ENCODE assay signal across 8 mouse cellular contexts in the genomic region with DNA sequence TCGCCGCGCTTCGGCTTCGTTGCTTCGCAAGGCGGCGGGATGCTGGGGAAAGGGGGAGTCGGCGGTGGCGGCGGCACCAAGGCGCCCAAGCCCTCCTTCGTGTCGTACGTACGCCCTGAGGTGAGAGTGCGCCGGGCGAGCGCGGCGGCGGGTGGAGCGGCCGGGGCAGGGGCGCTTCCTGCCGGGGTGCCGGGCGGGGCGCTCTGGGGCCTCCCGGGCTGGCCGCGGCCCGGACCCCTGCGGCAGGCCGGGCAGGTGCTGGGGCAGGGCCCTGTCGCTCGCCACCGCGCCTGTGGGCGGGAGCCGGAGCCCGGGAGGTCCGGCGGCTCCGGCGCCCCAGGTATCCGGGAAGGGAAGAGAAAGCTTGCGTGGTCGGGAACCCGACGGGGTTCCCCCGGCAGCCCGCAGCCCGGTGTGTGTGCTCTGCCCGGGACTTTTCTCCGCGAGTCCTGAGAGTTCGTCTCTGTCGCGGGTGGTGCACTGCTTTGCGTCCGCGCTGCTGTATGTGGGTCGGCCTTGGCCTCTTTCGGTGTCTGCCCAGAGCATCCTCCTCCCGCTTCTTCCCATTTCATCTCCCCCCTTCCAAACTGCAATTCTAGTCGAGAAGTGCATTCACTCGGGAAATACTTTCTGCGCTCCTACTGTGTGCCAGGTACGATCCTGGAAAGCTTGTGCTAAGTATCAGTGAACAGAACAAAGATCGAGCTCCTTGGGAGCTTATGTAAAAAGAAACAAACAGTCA. TPM values are rescaled to one million over a fixed set of nuclear protein-coding genes. Genes with fewer than 3 reads are reported as not detected.
A peak's percentile ranks its signal among the peaks of the same experiment; 100 is the strongest.
DNase-seq lines count a peak whose midpoint lies in the region; ATAC-seq and TF ChIP-seq lines count a peak whose summit lies in the region.

No protein-coding gene starts in this region.

- TF ChIP-seq CTCF in kidney, adult 2 months (conservative IDR thresholded peaks at IDR 0.05; ENCODE audit: insufficient read depth, insufficient read length, low read depth, low read length): no peak

- H3K9me3 ChIP-seq in erythroblast, embryonic 14.5 days (ENCODE audit: control insufficient read depth, low read length): no peaks in the 10 kb centered on the region
- no peaks in the 10 kb centered on the region for H3K9me3 ChIP-seq in midbrain, embryonic 16.5 days (replicated peaks; ENCODE audit: control insufficient read depth, low read length, poor library complexity, severe bottlenecking)

- peak overlapping the region; percentile 82 for H3K4me3 ChIP-seq in kidney, adult 2 months (ENCODE audit: insufficient read depth, low read depth, low read length)
- H3K4me3 ChIP-seq in erythroblast, embryonic 14.5 days (replicated peaks): peak overlapping the region; percentile 85
- peak overlapping the region; percentile 89 for H3K4me3 ChIP-seq in midbrain, embryonic 16.5 days (ENCODE audit: low read depth, low read length)

- no peaks in the 10 kb centered on the region for H3K36me3 ChIP-seq in kidney, adult 2 months (ENCODE audit: control insufficient read depth, insufficient read depth, low read length)
- peaks cover 27% of the 10 kb centered on the region for H3K36me3 ChIP-seq in erythroblast, embryonic 14.5 days (ENCODE audit: control insufficient read depth)
- no peaks in the 10 kb centered on the region for H3K36me3 ChIP-seq in midbrain, embryonic 16.5 days (ENCODE audit: control insufficient read depth, insufficient read depth, low read length)

- peak; percentile 86 for ATAC-seq in midbrain, embryonic 16.5 days

- H3K4me1 ChIP-seq in kidney, adult 2 months (ENCODE audit: control insufficient read depth, insufficient read depth, low read length): peaks cover 46% of the 10 kb centered on the region
- H3K4me1 ChIP-seq in erythroblast, embryonic 14.5 days (ENCODE audit: control insufficient read depth): peaks cover 58% of the 10 kb centered on the region
- peaks cover 22% of the 10 kb centered on the region for H3K4me1 ChIP-seq in midbrain, embryonic 16.5 days (ENCODE audit: control insufficient read depth, insufficient read depth, low read length)

- H3K9ac ChIP-seq in midbrain, embryonic 16.5 days (ENCODE audit: low read depth, low read length): peak overlapping the region; percentile 92

- peak overlapping the region; percentile 88 for H3K27ac ChIP-seq in kidney, adult 2 months (ENCODE audit: insufficient read depth, low read depth, low read length)
- peak overlapping the region; percentile 88 for H3K27ac ChIP-seq in midbrain, embryonic 16.5 days (ENCODE audit: low read length)

- 2% methylated on average over 69 of the region's 73 CpGs for WGBS in kidney, adult 2 months
- WGBS in midbrain, embryonic 16.5 days: 1% methylated on average over 59 of the region's 73 CpGs

- no peak for DNase-seq in kidney, adult 2 months
- DNase-seq in kidney, adult 11 months: no peak
- peak; percentile 25 for DNase-seq in MEL-GATA-1-ER (ENCODE audit: extremely low read depth, low read depth)
- peak; percentile 59 for DNase-seq in kidney, postnatal 10 days
- no peak for DNase-seq in layer of hippocampus, postnatal 36 days
- no peak for DNase-seq in adrenal gland, postnatal 10 days

- no peaks in the 10 kb centered on the region for H3K27me3 ChIP-seq in kidney, adult 2 months (replicated peaks; ENCODE audit: control insufficient read depth, insufficient read depth, low read length)
- H3K27me3 ChIP-seq in erythroblast, embryonic 14.5 days (ENCODE audit: control insufficient read depth): no peaks in the 10 kb centered on the region
- H3K27me3 ChIP-seq in midbrain, embryonic 16.5 days (ENCODE audit: control insufficient read depth, insufficient read depth, low read depth, low read length): no peaks in the 10 kb centered on the region

- peak overlapping the region; percentile 78 for H3K4me2 ChIP-seq in midbrain, embryonic 16.5 days (ENCODE audit: low read length)

- TF ChIP-seq POLR2A in kidney, adult 2 months (IDR thresholded peaks at IDR 0.05; ENCODE audit: low read depth, low read length): no peak

RNA-seq across cellular contexts. Expression of gene Mtmr12, which starts 0.5 kb away (rescaled TPM):
- 27.3 and 28.1 TPM in 2 replicates for polyA plus RNA-seq in kidney, adult 2 months (2012; rRNA removed)
- 0.16 and 0.30 TPM in 2 replicates for polyA plus RNA-seq in erythroblast, embryonic 14.5 days (2012)
- polyA plus RNA-seq in midbrain, embryonic 16.5 days (2015; fragmentation: Nextera tagmentation; extraction: Ambion mirVana): 8.1 TPM in 2 replicates
- 10 to 100 TPM; 55.4 to 58.1 TPM for total RNA-seq in layer of hippocampus, postnatal 36 days (2021)
- 10 to 100 TPM; 19.5 TPM for total RNA-seq in adrenal gland, postnatal 10 days (2021)

Comparison
In these comparisons a context has a peak if more than half of its experiments do, and no peak if none do; other contexts are left out.
1. DNase-seq: peak in MEL-GATA-1-ER (single experiment) and kidney, postnatal 10 days (single experiment); none in kidney, adult 2 months (single experiment), kidney, adult 11 months (single experiment), layer of hippocampus, postnatal 36 days (0 of 2) and adrenal gland, postnatal 10 days (single experiment).
2. Peak in every context shown above with its lines, with median percentiles within 50 percentile points of each other: H3K4me3 ChIP-seq.